Mouse (Mus musculus) embryonic facial prominence, embryonic 14.5 days (tissue): ENCODE results near the gene Col26a1. TPM values are rescaled to one million over a fixed set of nuclear protein-coding genes. Genes with fewer than 3 reads are reported as not detected.
A peak's percentile ranks its signal among the peaks of the same experiment; 100 is the strongest.
"Not testable (repeated sequence)": the region's sequence is repeated elsewhere in the genome, so short reads cannot be mapped to it uniquely, and the experiment has no call there.

Experiments
- ATAC-seq: fragments of 200-750 bp; cut with Nextera tagmentation; 2 replicates; pipeline ENCODE4 v1.8.0; 2017; ENCODE audit warnings: low read depth, moderate number of reproducible peaks, moderate TSS enrichment
- DNase-seq: peaks from one replicate; pipeline ENCODE4 v3.0.0-alpha.2; 2015; ENCODE audit warnings: low spot score
- H3K27ac ChIP-seq: fragments of 300-500 bp; sonication (generic); replicated peaks from 2 replicates; pipeline ENCODE4 v1.5.1; 2014; ENCODE audit warnings: low read depth, mild to moderate bottlenecking, low read length, moderate library complexity
- H3K27me3 ChIP-seq: fragments of 300-500 bp; sonication (generic); replicated peaks from 2 replicates; pipeline ENCODE4 v1.6.1; 2014; ENCODE audit warnings: low read length; ENCODE audit not compliant: control insufficient read depth, insufficient read depth
- H3K36me3 ChIP-seq: fragments of 300-500 bp; sonication (generic); 2 replicates; pipeline ENCODE4 v1.6.1; 2014; ENCODE audit warnings: low read length, mixed read lengths; ENCODE audit not compliant: control insufficient read depth, insufficient read depth
- H3K4me1 ChIP-seq: fragments of 300-500 bp; sonication (generic); 2 replicates; pipeline ENCODE4 v1.6.1; 2014; ENCODE audit warnings: antibody characterized with exemption, low read length; ENCODE audit not compliant: control insufficient read depth, insufficient read depth
- H3K4me2 ChIP-seq: fragments of 300-500 bp; sonication (generic); 2 replicates; pipeline ENCODE4 v1.6.1; 2014; ENCODE audit warnings: low read depth, mild to moderate bottlenecking, low read length, moderate library complexity, mixed read lengths
- H3K4me3 ChIP-seq: fragments of 300-500 bp; sonication (generic); 2 replicates; pipeline ENCODE4 v1.5.1; 2014; ENCODE audit warnings: low read depth, mild to moderate bottlenecking, low read length
- H3K9ac ChIP-seq: fragments of 300-500 bp; sonication (generic); 2 replicates; pipeline ENCODE4 v1.6.1; 2014; ENCODE audit warnings: low read depth, mild to moderate bottlenecking, low read length, moderate library complexity, mixed read lengths
- H3K9me3 ChIP-seq: fragments of 300-500 bp; sonication (generic); 2 replicates; pipeline ENCODE4 v1.6.1; 2016; ENCODE audit warnings: low read length; ENCODE audit not compliant: control insufficient read depth
- WGBS: fragments of 180-500 bp; shearing (Covaris S2); extraction: QIAGEN DNeasy Blood & Tissue Kit; methylation state at CpG from one replicate; pipeline ENCODE4 v1.1.7; 2014; 5-methylcytosine and 5-hydroxymethylcytosine counted together
- polyA plus RNA-seq: library from polyadenylated mRNA; unstranded; fragments of >200 nt; fragmentation: Nextera tagmentation; extraction: Ambion mirVana; gene quantifications from 2 replicates; pipeline ENCODE4 v1.2.1, GENCODE M21; 2014

Gene Col26a1
- polyA plus RNA-seq, 1 experiment from 2014 or later: 92.5 TPM

DNA sequence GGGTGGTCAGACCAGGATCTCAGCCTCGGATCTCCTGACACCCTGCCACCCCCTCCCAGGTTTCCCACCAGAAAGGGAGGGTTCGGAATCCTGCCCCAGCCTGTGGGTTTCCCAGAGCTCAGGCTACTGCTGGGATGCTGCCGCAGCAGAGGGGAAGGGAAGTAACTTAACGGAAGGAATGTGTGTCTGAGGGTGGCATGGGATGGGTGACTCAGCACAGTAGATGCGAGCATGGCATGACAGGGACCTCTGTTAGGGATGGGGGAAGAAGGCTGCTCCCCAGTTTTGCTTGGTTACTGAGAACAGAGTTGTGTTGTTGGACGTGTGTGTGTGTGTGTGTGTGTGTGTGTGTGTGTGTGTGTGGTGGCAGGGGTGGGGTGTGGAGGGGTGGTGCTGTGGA lies 122.7 kb downstream of the Col26a1 start:
- ATAC-seq: no peak
- Histone ChIP-seq H3K4me2 (no peak overlapping the region), H3K4me1 (no peaks in the 10 kb centered on the region), H3K36me3 (peaks cover 19% of the 10 kb centered on the region; the same call in 1 of the 2 replicates), H3K9ac (no peak overlapping the region), H3K27ac (no peak overlapping the region), H3K9me3 (no peaks in the 10 kb centered on the region), H3K27me3 (no peaks in the 10 kb centered on the region), H3K4me3 (no peak overlapping the region)
- WGBS: 63% methylated on average over 6 of the region's 6 CpGs
- DNase-seq: no peak

DNA sequence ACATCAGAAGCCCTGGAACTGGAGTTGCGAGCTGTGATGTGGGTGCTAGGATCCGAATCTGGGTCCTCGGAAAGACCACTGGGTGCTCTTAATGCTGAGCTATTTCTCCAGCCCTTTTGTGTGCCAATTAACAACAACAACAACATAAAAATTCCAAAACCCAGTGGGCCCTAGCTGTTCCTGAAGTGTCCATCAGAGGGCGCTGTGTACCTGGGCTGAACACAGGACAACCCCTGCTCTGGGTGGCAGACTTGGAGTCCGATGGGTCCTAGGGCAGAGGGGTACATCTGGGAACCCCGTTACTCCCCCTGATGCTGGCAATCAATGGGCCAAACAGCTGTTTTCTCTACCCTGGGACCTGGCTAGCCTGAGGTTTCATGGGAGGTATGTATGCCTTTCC lies 123.2 kb downstream of the Col26a1 start:
- H3K9me3 ChIP-seq: no peaks in the 10 kb centered on the region
- WGBS: 59% methylated on average over 6 of the region's 6 CpGs
- no peak overlapping the region for H3K4me2 ChIP-seq
- ATAC-seq: no peak
- H3K27ac ChIP-seq: no peak overlapping the region
- no peaks in the 10 kb centered on the region for H3K27me3 ChIP-seq
- peaks cover 15% of the 10 kb centered on the region; the same call in 1 of the 2 replicates for H3K36me3 ChIP-seq
- H3K4me1 ChIP-seq: no peaks in the 10 kb centered on the region
- no peak overlapping the region for H3K9ac ChIP-seq
- DNase-seq: no peak
- no peak overlapping the region for H3K4me3 ChIP-seq

DNA sequence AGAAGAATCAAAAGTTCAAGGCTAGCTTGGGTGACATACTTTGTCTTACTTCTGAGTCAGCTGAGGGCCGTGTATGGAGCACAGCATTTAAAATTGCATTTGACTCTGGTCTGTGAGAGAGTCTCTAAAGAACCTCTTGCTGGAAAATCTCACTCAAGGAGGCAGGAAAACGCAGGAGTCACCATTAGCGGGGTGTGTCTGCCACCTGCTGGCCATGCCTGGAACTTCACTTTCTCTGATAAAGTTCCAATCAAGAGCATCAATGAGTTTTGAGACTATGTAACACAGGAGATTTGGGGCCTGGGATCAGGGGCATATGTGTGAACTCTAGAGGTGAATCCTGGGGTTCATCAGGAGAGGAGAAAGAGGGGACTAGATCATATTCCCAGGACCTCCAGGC lies 127.3 kb downstream of the Col26a1 start:
- 3% methylated on average over 3 of the region's 3 CpGs for WGBS
- Histone ChIP-seq H3K9ac (no peak overlapping the region), H3K4me3 (no peak overlapping the region), H3K27me3 (no peaks in the 10 kb centered on the region), H3K9me3 (no peaks in the 10 kb centered on the region), H3K4me2 (no peak overlapping the region), H3K27ac (no peak overlapping the region), H3K36me3 (peaks cover 38% of the 10 kb centered on the region), H3K4me1 (no peaks in the 10 kb centered on the region)
- DNase-seq (peak; percentile 51), ATAC-seq (no peak)

DNA sequence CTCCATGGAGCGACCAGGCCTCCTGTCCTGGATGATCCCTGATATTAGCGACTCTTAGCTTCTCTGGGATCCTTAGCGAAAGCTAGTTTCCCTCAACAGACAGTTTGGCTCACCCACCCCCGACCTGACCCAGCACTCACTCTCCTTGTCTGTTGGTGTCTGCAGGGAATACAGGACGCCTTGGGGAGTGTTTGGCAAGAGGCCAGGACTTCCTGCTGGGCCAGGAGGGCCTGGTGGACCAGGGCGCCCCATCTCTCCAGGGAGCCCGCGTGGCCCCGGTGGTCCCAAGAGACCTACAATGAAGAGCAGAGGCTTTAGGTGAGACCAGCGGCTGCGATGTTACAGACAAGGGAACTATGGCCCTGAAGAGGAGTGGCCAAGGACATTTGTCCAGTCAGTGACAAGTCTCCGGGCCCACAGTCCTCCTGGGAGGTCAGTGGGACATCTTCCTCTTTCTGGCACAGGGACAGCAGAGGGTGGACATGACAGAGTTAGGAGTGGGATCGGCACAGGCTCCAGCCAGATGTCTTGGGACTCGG lies 128.9 kb downstream of the Col26a1 start:
- 68% methylated on average over 13 of the region's 14 CpGs for WGBS
- no peak for DNase-seq
- H3K36me3 ChIP-seq: peaks cover 54% of the 10 kb centered on the region
- peaks cover 8% of the 10 kb centered on the region for H3K9me3 ChIP-seq
- no peak overlapping the region for H3K4me2 ChIP-seq
- H3K4me3 ChIP-seq: no peak overlapping the region
- no peak overlapping the region for H3K27ac ChIP-seq
- no peak for ATAC-seq
- H3K9ac ChIP-seq: no peak overlapping the region
- no peaks in the 10 kb centered on the region for H3K27me3 ChIP-seq
- no peaks in the 10 kb centered on the region for H3K4me1 ChIP-seq

DNA sequence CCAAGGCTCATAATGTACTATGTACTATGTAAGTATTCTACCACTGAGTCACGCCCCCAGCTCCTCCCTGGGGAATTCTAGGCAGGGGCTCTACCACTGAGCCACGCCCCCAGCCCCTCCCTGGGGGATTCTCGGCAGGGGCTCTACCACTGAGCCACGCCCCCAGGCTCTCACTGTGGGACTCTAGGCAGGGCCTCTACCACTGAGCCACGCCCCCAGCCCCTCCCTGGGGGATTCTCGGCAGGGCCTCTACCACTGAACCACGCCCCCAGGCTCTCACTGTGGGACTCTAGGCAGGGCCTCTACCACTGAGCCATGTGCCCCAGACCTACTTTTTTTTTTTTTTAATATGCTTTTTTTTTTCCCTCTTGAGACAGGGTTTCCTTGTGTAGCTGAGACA lies 129.8 kb downstream of the Col26a1 start:
- WGBS: 81% methylated on average over 7 of the region's 7 CpGs
- H3K4me3 ChIP-seq, H3K9ac ChIP-seq, H3K4me2 ChIP-seq, H3K27me3 ChIP-seq, H3K27ac ChIP-seq, ATAC-seq, H3K4me1 ChIP-seq: not testable (repeated sequence)
- Histone ChIP-seq H3K36me3 (peaks cover 63% of the 10 kb centered on the region), H3K9me3 (peaks cover 17% of the 10 kb centered on the region)
- DNase-seq: peak; percentile 24

DNA sequence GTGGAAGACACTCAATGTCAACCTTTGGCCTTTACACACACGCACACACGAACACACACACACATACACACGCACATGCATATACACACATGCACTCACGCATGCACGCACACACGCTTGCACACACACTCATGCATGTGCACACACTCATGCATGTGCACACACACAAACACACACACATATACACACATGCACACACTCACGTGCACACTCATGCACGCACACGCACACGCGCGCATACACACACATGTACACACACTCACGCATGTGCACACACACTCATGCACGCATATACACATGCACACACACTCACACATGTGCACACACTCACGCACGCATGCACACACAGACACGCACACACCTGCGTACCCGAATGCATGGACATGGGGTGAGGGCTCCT lies 130.9 kb downstream of the Col26a1 start:
- WGBS: 98% methylated on average over 19 of the region's 19 CpGs
- H3K36me3 ChIP-seq: peaks cover 74% of the 10 kb centered on the region

DNA sequence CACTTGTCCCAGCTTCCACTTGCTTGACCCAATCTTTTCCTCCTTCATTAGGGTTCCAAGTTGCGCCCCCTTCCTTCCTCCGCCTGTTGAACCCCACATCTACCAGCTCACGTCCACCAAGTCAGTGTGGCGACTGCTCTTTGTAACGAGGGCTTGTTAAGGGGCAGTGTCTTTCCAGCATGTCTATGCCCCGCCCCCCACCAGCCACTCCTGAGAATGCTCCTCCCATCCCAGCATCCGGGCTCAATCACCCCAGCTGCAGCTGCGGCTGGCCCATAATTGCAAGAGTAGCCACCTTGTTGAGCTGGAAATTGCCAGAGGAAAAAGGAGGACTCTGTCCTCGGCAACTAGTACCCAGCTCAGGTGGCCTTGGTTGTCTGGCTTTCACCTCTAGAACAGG lies 136.4 kb downstream of the Col26a1 start:
- Histone ChIP-seq H3K9me3 (peaks cover 29% of the 10 kb centered on the region), H3K36me3 (peaks cover 83% of the 10 kb centered on the region), H3K4me1 (no peaks in the 10 kb centered on the region), H3K4me2 (no peak overlapping the region), H3K9ac (no peak overlapping the region), H3K27ac (no peak overlapping the region), H3K4me3 (no peak overlapping the region), H3K27me3 (no peaks in the 10 kb centered on the region)
- WGBS: 81% methylated on average over 9 of the region's 9 CpGs
- DNase-seq (no peak), ATAC-seq (no peak)

More for the DNA sequence above, 130.9 kb downstream of the Col26a1 start:
- H3K27me3 ChIP-seq: no peaks in the 10 kb centered on the region
- DNase-seq (no peak), ATAC-seq (no peak)
- no peak overlapping the region for H3K9ac ChIP-seq
- H3K4me1 ChIP-seq: no peaks in the 10 kb centered on the region
- no peak overlapping the region for H3K4me3 ChIP-seq
- no peak overlapping the region for H3K27ac ChIP-seq
- H3K9me3 ChIP-seq: peaks cover 28% of the 10 kb centered on the region
- H3K4me2 ChIP-seq: no peak overlapping the region

DNA sequence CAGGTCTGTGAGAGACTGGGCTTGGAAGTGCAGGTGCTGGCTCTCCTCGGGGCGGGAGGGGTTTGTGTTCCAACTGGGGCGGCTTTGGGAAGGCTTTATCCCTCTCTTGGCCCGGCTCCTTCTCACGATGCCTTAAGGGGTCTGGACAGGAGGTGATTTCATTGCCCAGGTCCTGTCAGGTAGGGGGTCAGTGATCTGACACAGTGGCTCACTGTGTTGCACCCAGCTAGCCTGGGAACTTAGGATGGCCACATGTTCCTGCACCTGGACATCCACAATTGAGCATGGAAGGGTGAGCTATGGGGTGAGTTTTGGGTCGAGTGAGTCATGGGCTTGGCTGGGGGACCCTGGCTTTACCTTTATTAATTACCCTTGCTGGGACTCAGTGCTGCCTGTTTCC lies 144.1 kb downstream of the Col26a1 start:
- no peaks in the 10 kb centered on the region for H3K9me3 ChIP-seq
- no peaks in the 10 kb centered on the region for H3K4me1 ChIP-seq
- peaks cover 13% of the 10 kb centered on the region; the same call in 1 of the 2 replicates for H3K36me3 ChIP-seq
- 60% methylated on average over 6 of the region's 6 CpGs for WGBS
- no peak overlapping the region for H3K27ac ChIP-seq
- DNase-seq (no peak), ATAC-seq (no peak)
- H3K9ac ChIP-seq: no peak overlapping the region
- no peak overlapping the region for H3K4me2 ChIP-seq
- no peaks in the 10 kb centered on the region for H3K27me3 ChIP-seq
- H3K4me3 ChIP-seq: no peak overlapping the region

DNA sequence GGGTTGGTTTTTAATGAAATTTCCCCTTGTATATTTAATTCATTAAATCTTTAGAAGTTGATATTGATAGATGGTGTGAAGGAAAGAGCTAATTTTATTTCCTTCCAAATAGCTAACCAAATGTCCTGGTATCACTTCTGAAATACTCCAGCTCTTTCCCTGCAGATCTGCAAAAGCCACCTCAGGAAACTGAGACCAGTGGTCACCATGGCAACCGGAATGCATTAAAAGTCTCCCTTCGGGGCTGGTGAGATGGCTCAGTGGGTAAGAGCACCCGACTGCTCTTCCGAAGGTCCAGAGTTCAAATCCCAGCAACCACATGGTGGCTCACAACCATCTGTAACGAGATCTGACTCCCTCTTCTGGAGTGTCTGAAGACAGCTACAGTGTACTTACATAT lies 156.7 kb downstream of the Col26a1 start:
- not testable (repeated sequence) for H3K9me3 ChIP-seq, DNase-seq, H3K4me2 ChIP-seq, H3K27me3 ChIP-seq, H3K9ac ChIP-seq, ATAC-seq, H3K4me1 ChIP-seq, H3K36me3 ChIP-seq, H3K27ac ChIP-seq, H3K4me3 ChIP-seq
- WGBS: 87% methylated on average over 4 of the region's 5 CpGs
